Mouse (Mus musculus) embryonic fibroblast, embryonic 13.5 days (primary cell): ENCODE results near the gene Rabgap1l.

ENCODE experiments used
- CTCF ChIP-seq: IDR thresholded peaks from 2 replicates; pipeline ENCODE4 v1.5.1; 2011; ENCODE audit warnings: mild to moderate bottlenecking, control low read depth, low read length, moderate library complexity, borderline replicate concordance; ENCODE audit not compliant: insufficient read depth
- POLR2A ChIP-seq: IDR thresholded peaks from 2 replicates; pipeline ENCODE4 v1.6.1; 2011; ENCODE audit warnings: low read depth, mild to moderate bottlenecking, control low read depth, low read length, moderate library complexity

- no peak for TF ChIP-seq CTCF
- TF ChIP-seq POLR2A: no peak
Observed at GRCm38 (mm10) chr1:160299979-160300378, 493.0 kb downstream of the Rabgap1l start.
